Mouse (Mus musculus): ENCODE data around the gene Sinhcaf.
A peak's percentile ranks its signal among the peaks of the same experiment; 100 is the strongest.
"Not testable (repeated sequence)": the region's sequence is repeated elsewhere in the genome, so short reads cannot be mapped to it uniquely, and the experiment has no call there.

Sinhcaf gene

GRCm38 (mm10) chr6:148946881-148947405 lies 676 bp upstream of the Sinhcaf start:
- no peak for DNase-seq (ENCODE audit: extremely low read depth, low read depth, low spot score)

GRCm38 (mm10) chr6:148945509-148946408 lies 508 bp downstream of the Sinhcaf start:
- DNase-seq (ENCODE audit: extremely low read depth, low read depth, low spot score) = no peak

DNA sequence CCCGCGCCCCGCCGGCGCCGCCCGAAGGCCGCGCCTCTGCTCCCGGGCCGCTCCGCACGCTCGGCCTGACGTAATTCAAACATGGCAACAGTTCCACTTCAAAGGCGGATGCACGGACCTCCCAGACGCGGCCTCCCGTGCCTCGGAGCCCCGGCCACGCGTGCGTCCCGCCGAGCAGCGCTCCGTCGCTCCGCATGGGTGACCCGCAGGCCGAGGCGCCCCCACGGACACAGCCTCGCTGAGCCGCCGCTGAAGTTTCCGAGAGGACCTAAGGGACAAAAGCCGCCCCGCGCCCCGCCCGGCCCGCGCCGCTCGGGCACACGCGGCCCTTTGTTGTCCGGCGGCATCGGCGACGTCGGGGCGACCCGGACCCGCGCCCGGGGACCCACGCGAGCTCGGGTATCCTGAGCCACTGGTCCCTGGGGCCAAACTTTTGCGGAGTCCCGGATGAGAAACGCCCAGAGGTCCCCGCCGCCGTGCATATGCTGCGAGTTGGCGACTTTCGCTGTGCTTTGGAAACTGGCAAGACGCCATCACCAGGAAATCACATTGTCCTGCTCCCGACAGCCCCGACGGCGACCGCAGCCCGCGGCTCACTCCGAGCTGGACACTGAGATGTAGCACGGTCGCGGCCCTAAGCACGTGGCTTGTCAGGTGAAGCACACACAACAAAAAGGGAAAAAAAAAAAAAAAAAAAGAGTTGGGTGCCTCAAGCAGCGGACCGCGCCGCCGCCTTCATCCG lies 1.3 kb downstream of the Sinhcaf start:
- DNase-seq (ENCODE audit: extremely low read depth, low read depth, low spot score) = no peak

DNA sequence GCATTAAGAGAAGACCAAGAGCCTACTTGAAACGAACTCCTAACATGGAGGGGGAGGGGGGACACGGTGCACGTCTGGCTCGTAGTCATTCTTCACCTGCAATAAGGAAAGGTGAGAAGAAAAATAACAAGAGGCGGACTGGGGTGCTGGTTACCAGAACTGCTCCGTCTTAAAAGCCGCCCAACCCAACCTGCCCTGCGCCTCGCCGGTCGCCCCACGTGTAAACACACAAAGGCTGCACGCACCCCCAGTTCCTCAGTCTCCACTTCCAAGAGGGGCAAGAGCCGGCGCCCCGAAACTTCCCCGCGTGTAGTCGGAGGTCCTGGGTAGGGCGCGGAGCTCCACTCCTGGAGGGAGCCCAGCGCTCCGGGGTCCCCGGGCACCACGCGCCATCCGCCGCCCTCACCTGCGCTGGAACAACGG lies 1.9 kb downstream of the Sinhcaf start:
- no peak for DNase-seq (ENCODE audit: extremely low read depth, low read depth, low spot score)

- DNase-seq (ENCODE audit: extremely low read depth, low read depth, low spot score) = no peak
Observed at GRCm38 (mm10) chr6:148943695-148944094, 2.6 kb downstream of the Sinhcaf start.

DNA sequence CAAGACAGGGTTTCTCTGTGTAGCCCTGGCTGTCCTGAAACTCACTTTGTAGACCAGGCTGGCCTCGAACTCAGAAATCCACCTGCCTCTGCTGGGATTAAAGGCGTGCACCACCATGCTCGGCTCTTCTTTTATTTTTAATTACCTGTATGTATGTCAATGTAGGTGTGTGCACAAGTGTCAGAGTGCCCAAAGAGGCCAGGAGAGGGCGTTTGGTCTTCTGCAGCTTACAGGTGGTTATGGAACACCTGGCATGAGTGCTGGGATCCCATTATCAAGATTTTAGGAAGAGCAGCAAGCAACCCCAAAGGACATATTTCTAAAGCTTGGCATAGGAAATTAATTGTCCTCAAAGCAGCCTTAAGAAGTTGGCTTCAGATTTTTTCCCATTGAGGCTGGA lies 3.9 kb downstream of the Sinhcaf start:
- peak; percentile 61 for DNase-seq (ENCODE audit: extremely low read depth, low read depth, low spot score)

DNA sequence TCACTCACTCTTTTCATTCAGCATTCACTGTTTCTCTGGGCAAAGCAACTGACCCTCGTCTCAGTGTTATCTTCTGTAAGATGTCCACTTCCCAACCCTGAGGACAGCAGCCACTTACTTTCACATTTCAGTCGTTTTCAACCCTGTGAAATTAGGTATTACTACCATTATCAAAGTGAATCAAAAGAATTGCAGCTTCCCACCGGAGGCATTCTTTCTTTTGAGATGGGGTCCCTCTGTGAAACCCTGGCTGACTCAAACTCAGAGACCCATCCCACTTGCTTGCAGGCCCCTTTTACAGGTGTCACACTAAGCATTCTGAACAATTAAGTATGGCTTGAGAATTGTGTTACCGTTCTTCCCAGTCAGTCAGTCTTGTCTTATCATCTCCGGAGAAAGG lies 4.4 kb downstream of the Sinhcaf start:
- DNase-seq (ENCODE audit: extremely low read depth, low read depth, low spot score) = no peak

DNA sequence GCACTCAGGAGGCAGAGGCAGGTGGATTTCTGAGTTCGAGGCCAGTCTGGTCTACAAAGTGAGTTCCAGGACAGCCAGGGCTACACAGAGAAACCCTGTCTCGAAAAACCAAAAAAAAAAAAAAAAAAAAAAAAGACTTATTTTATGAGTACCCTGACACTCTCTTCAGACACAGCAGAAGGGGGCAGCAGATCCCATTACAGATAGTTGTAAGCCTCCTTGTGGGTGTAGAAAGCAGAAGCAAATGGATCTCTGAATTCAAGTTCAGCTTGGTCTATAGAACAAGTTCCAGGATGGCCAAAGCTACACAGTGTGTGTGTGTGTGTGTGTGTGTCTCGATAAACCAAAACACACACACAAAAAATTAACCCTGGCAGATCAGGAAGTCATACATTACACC lies 5.9 kb downstream of the Sinhcaf start:
- DNase-seq (ENCODE audit: extremely low read depth, low read depth, low spot score) = not testable (repeated sequence)

DNA sequence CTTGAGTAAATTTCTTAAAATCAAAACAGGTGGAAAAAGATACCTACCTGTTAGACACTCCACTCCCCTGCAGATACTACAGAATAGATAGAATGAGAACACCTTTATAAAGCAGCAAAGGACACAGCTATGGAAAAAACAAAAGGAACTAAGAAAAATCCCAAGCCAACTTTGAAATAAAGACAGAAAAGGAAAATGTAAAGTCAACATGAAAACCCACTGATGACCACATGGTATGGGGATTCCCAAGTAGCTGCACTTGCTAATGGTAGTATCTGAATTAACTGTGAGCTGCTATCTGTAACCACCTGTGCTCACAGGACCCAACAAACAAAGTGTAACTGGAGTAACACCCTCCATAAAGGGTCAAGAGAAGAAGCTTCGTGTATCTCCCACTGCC lies 8.6 kb downstream of the Sinhcaf start:
- DNase-seq (ENCODE audit: extremely low read depth, low read depth, low spot score) = no peak

DNA sequence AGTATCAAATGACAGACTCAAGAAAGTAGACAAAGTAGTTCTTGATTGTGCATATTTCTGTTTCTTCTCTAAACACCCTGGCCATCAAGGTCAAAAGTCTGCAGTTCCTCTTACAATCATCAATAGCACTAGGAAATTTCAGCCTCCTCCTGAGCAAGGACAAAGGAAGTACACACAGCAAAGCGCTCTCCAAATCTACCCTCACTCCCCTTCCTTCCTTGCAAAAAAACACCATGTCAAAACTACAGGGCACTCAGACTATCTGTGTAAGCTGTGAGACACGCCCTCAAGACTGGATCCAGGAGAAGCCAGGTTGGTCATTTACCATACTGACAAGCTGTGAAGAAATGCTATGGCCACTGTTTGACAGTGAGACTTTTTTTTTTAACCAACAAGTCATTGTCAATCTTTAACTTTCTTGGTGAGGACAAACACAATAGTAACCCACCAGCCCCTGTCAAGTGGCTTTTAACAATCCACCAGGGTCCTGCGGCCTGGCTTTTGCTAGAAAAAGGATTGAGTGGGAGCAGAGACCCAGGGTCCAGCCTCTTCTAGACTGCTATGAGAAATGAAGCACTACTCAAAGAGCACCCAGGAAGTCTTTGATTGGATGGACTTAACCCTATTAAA lies 11.2 kb downstream of the Sinhcaf start:
- DNase-seq (ENCODE audit: extremely low read depth, low read depth, low spot score) = no peak

GRCm38 (mm10) chr6:148931281-148931680 lies 15.0 kb downstream of the Sinhcaf start:
- no peak for DNase-seq (ENCODE audit: extremely low read depth, low read depth, low spot score)

DNA sequence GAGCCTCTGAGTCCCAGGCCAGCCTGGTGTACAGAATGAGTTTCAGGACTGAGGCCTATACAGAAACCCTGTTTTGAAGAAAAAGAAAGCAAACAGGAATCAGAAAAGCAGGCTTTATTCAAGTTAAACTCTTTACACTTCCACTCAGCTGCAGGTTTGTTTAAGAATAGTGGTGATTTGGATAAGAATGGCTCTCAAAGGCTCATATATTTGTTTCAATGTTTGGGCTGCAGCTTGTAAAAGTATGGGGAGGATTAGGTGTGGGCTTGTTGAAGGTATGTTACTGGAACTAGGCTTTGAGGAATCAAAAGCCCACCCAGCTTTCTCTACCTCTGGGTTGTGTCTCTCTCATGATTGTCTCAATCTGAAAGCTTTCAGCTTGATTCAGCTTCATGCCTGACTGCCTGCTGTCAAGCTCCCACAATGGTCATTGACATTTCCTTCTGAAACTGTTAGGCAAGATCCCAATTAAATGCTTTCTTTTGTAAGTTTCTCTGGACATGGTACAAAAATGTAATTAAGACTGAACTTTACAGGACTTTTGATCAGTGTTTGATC lies 27.3 kb downstream of the Sinhcaf start:
- DNase-seq (ENCODE audit: extremely low read depth, low read depth, low spot score) = no peak

- no peak for DNase-seq (ENCODE audit: extremely low read depth, low read depth, low spot score)
Observed at GRCm38 (mm10) chr6:148917672-148918071, 28.6 kb downstream of the Sinhcaf start.

DNA sequence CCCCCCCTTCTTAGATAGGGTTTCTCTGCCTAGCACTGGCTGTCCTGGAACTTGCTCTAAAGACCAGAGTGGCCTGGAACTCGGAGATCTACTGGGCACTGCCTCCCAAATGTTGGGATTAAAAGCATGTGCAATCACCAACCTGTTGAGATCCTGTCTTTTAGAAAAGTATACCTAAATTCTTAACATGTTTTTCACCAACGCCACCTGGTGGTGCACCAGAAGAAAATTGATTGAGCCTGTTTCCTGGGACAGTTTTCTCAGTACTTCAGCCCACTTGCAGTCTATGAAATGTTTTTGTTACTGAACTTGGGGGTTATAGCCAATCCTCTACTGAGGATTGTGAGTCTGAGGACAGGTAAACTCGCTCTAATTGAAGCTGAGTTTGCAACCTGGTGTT lies 29.4 kb downstream of the Sinhcaf start:
- DNase-seq (ENCODE audit: extremely low read depth, low read depth, low spot score) = no peak

- no peak for DNase-seq (ENCODE audit: extremely low read depth, low read depth, low spot score)
Observed at GRCm38 (mm10) chr6:148913938-148914337, 32.3 kb downstream of the Sinhcaf start.

- not testable (repeated sequence) for DNase-seq (ENCODE audit: extremely low read depth, low read depth, low spot score)
Observed at GRCm38 (mm10) chr6:148911906-148912305, 34.4 kb downstream of the Sinhcaf start.

GRCm38 (mm10) chr6:148906958-148907357 lies 39.3 kb downstream of the Sinhcaf start:
- no peak for DNase-seq (ENCODE audit: extremely low read depth, low read depth, low spot score)

- DNase-seq (ENCODE audit: extremely low read depth, low read depth, low spot score) = no peak
Observed at GRCm38 (mm10) chr6:148902728-148903127, 43.5 kb downstream of the Sinhcaf start.

- peak; percentile 47 for DNase-seq (ENCODE audit: extremely low read depth, low read depth, low spot score)
Observed at GRCm38 (mm10) chr6:148896507-148896851, 49.8 kb downstream of the Sinhcaf start.

DNA sequence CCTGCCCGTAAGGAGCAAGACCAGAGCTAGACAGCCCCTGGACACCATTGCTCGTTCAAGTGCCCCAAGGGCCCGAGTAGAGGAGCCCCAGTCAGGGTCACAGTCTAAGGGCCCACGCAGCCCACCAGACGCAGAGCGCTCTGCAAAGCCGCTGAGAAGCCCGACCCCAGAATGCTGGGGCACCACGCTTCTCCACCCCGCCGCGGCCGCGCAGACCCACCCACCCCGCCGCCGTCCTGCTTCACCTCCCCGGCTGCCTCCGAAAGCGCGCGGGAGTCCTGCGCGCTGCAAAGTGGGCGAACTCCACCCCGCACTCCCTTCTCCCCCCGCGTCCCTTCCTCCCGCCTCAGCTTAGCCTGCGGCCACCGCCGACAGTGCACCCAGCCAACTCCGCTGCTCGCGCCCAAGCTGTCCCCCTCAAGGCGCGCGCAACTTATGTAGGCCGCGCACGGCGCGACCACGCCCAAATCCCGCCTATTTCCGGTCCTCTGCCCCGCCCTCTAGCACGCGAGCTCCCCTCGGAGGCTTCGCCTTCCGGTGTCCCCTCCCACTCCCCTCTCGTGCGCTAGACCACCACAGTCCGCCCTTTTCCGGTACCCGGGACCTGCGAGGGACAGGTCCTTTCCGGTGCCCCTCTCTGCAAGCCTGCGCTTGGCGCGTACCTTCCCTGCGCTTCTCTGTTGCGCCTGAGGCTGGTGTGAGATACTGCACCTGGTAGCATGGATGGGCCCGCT lies 50.3 kb downstream of the Sinhcaf start, which contains the start of gene Caprin2:
Caprin2 (minus strand) TSS at position 465 of the 734 bp plus-strand sequence.
- DNase-seq (ENCODE audit: extremely low read depth, low read depth, low spot score) = no peak
